Mouse (Mus musculus): Measurements from ENCODE around the gene Teddm1b.

- TF ChIP-seq CTCF (IDR thresholded peaks at IDR 0.05; ENCODE audit: insufficient read depth, low read length) (no peak), POLR2A (IDR thresholded peaks at IDR 0.05; ENCODE audit: borderline replicate concordance, extremely low read depth, low read depth, low read length) (no peak)
Observed at GRCm38 (mm10) chr1:153874045-153874444, at the start of gene Teddm1b.

Measured in lung, adult 2 months (tissue).